Mouse (Mus musculus) adrenal gland, adult 2 months (tissue): ENCODE data around the gene Pfdn4. TPM values are rescaled to one million over a fixed set of nuclear protein-coding genes. Genes with fewer than 3 reads are reported as not detected.

ENCODE experiments used
- DNase-seq: peaks from one replicate; pipeline ENCODE4 v3.0.0; 2021
- polyA plus RNA-seq: library from polyadenylated mRNA; depleted of rRNA; stranded (reverse); fragments of >200 nt; gene quantifications from 2 replicates; pipeline ENCODE4 v1.2.3, GENCODE M21; 2012; rRNA removed
- total RNA-seq, 2 experiments: library from RNA; stranded (reverse); gene quantifications; 2 replicates each; pipeline ENCODE4 v1.2.3; 2021

The Pfdn4 gene
- total and polyA plus RNA-seq, 3 experiments = 4.1 to 21.0 (median 10.1) TPM

DNA sequence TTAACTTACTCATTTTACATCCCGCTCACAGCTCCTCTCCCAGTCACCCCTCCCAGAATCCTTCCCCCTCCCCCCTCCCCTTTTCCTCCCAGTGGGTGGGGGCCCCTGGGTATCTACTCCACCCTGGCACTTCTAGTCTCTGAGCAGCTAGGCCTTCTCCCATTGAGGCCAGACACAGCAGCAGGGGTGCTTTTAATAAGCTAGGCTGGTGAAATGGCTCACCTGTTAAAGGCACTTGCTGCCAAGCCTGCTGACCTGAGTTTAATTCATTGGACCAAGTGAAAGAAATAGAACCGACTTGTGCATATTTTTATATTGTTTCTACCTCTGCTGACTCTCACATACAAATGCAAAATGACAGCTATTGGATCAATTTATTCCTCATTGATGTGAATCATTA lies 52.9 kb downstream of the Pfdn4 start:
- no peak for DNase-seq

GRCm38 (mm10) chr2:170550240-170550639 lies 54.0 kb downstream of the Pfdn4 start:
- no peak for DNase-seq

DNA sequence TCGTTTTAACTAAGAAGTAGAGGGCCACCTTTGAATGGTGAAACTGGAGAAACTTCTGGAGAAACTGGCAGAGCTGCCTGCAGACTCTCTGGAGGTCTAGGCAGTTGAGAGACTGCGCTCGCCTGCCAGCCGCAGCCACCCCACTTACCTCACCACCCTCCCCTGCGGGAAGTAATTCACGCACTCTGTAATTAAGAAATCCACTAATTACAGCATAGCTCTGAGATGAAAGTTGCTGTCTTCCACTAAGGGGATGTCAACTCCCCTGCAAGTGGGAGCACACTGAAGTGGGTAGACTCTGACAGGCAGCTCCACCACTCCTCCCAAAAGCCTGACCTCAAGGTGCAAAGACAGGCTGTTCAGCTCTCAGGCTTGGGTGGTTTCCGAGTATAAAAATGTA lies 55.9 kb downstream of the Pfdn4 start:
- DNase-seq = no peak

GRCm38 (mm10) chr2:170563956-170564855 lies 68.0 kb downstream of the Pfdn4 start:
- DNase-seq = peak; percentile 3

GRCm38 (mm10) chr2:170564995-170565394 lies 68.8 kb downstream of the Pfdn4 start:
- no peak for DNase-seq

Other genes with a start within 250 kb of the Pfdn4 start
- under 1 TPM; 0.35 to 0.66 TPM for gene Bcas1, start 68.6 kb upstream of the Pfdn4 start, total RNA-seq
- not detected in 2 replicates for gene Bcas1, start 68.6 kb upstream of the Pfdn4 start, polyA plus RNA-seq
- gene Cyp24a1, start 717 bp downstream of the Pfdn4 start, total RNA-seq = not detected
- 0.04 and 0.06 TPM in 2 replicates for gene Cyp24a1, start 717 bp downstream of the Pfdn4 start, polyA plus RNA-seq
- gene 4930470P17Rik, start 105.6 kb downstream of the Pfdn4 start, total RNA-seq = not detected
- gene 4930470P17Rik, start 105.6 kb downstream of the Pfdn4 start, polyA plus RNA-seq = not detected in 2 replicates
- under 1 TPM; 0.26 to 0.41 TPM for gene Dok5, start 235.4 kb downstream of the Pfdn4 start, total RNA-seq
- gene Dok5, start 235.4 kb downstream of the Pfdn4 start, polyA plus RNA-seq = 0.27 and 0.45 TPM in 2 replicates